Mouse (Mus musculus) heart, adult 2 months (tissue): ENCODE measurements around the gene Etv3.
"Not testable (repeated sequence)": the region's sequence is repeated elsewhere in the genome, so short reads cannot be mapped to it uniquely, and the experiment has no call there.

Experiments used
- CTCF ChIP-seq: fragments of 200-600 bp; IDR thresholded peaks from 2 replicates; pipeline ENCODE4 v1.8.1; 2022; ENCODE audit warnings: antibody characterized with exemption, mild to moderate bottlenecking, moderate library complexity
- EP300 ChIP-seq: fragments of 200-500 bp; IDR thresholded peaks from 2 replicates; pipeline ENCODE4 v1.6.1; 2011; ENCODE audit warnings: low read depth, low read length, control low read depth; ENCODE audit not compliant: insufficient read depth
- POLR2A ChIP-seq: fragments of 200-500 bp; IDR thresholded peaks from 2 replicates; pipeline ENCODE4 v1.6.1; 2011; ENCODE audit warnings: mild to moderate bottlenecking, low read depth, low read length, control low read depth; ENCODE audit not compliant: insufficient read depth

GRCm38 (mm10) chr3:87479230-87479629, 46.0 kb upstream of the Etv3 start:
- TF ChIP-seq EP300, CTCF, POLR2A: not testable (repeated sequence)
